Mouse (Mus musculus) retina, adult 2 months (tissue): ENCODE data around the gene Dynll1.

Source experiments
- DNase-seq: peaks from one replicate; pipeline ENCODE4 v3.0.0-alpha.2; 2012; ENCODE audit warnings: low read depth, low spot score

The Dynll1 gene

GRCm38 (mm10) chr5:115300792-115301614, at the start of gene Dynll1:
Gene Dynll1 (minus strand): TSS chr5:115300999.
- DNase-seq = peak; percentile 99

GRCm38 (mm10) chr5:115349225-115349555, 48.4 kb upstream of the Dynll1 start:
- DNase-seq = no peak

- peak; percentile 98 for DNase-seq
Observed at GRCm38 (mm10) chr5:115348546-115349224, 47.9 kb upstream of the Dynll1 start, which contains the start of gene Cox6a1. Gene Cox6a1 (minus strand): TSS chr5:115348981.

GRCm38 (mm10) chr5:115347564-115347963, 46.8 kb upstream of the Dynll1 start:
- DNase-seq = peak; percentile 53

GRCm38 (mm10) chr5:115341314-115342165, 40.7 kb upstream of the Dynll1 start:
- DNase-seq = no peak

- DNase-seq = peak; percentile 84
Observed at GRCm38 (mm10) chr5:115340577-115341313, 39.9 kb upstream of the Dynll1 start, which contains the start of the genes Gatc and Triap1. Gene Gatc (minus strand): TSS chr5:115341178. Gene Triap1 (plus strand): TSS chr5:115341225.

- DNase-seq = no peak
Observed at GRCm38 (mm10) chr5:115340007-115340406, 39.2 kb upstream of the Dynll1 start.

- DNase-seq = no peak
Observed at GRCm38 (mm10) chr5:115333626-115334025, 32.8 kb upstream of the Dynll1 start.

GRCm38 (mm10) chr5:115330955-115331354, 30.2 kb upstream of the Dynll1 start:
- no peak for DNase-seq

- no peak for DNase-seq
Observed at GRCm38 (mm10) chr5:115327610-115328548, 27.1 kb upstream of the Dynll1 start.

- DNase-seq = peak; percentile 91
Observed at GRCm38 (mm10) chr5:115326875-115327609, 26.2 kb upstream of the Dynll1 start, which contains the start of gene Srsf9. Gene Srsf9 (plus strand): TSS chr5:115327177.

GRCm38 (mm10) chr5:115326256-115326831, 25.5 kb upstream of the Dynll1 start:
- no peak for DNase-seq

GRCm38 (mm10) chr5:115319004-115319940, 18.5 kb upstream of the Dynll1 start:
- no peak for DNase-seq

- no peak for DNase-seq
Observed at GRCm38 (mm10) chr5:115317645-115318328, 17.0 kb upstream of the Dynll1 start.

- no peak for DNase-seq
Observed at GRCm38 (mm10) chr5:115316968-115317644, 16.3 kb upstream of the Dynll1 start.

- DNase-seq = no peak
Observed at GRCm38 (mm10) chr5:115313668-115313943, 12.8 kb upstream of the Dynll1 start.
